Mouse (Mus musculus): ENCODE results near the gene Slc22a12.

Slc22a12 gene

GRCm38 (mm10) chr19:6495714-6496113, 47.1 kb downstream of the Slc22a12 start:
- in situ Hi-C loops (cut with MboI, MseI), result loop anchor here (10.0 kb wide), 1 partner anchor 169 kb away; no protein-coding TSS in a partner anchor

GRCm38 (mm10) chr19:6494504-6495170, 48.2 kb downstream of the Slc22a12 start:
- in situ Hi-C loops (cut with MboI, MseI), result loop anchor here (5.0 to 10.0 kb wide), 3 partner anchors 33 to 170 kb away; no protein-coding TSS in a partner anchor

GRCm38 (mm10) chr19:6494032-6494431, 48.8 kb downstream of the Slc22a12 start:
- in situ Hi-C loops (cut with MboI, MseI), result loop anchor here (5.0 to 10.0 kb wide), 3 partner anchors 33 to 171 kb away; no protein-coding TSS in a partner anchor

GRCm38 (mm10) chr19:6493219-6493618, 49.6 kb downstream of the Slc22a12 start:
- in situ Hi-C loops (cut with MboI, MseI), result loop anchor here (5.0 to 10.0 kb wide), 3 partner anchors 34 to 172 kb away; no protein-coding TSS in a partner anchor

- in situ Hi-C loops (cut with MboI, MseI), result loop anchor here (5.0 to 10.0 kb wide), 3 partner anchors 35 to 173 kb away; no protein-coding TSS in a partner anchor
Measured at GRCm38 (mm10) chr19:6492124-6492523, 50.7 kb downstream of the Slc22a12 start.

GRCm38 (mm10) chr19:6491538-6491937, 51.3 kb downstream of the Slc22a12 start:
- in situ Hi-C loops (cut with MboI, MseI), result loop anchor here (5.0 to 10.0 kb wide), 3 partner anchors 36 to 173 kb away; no protein-coding TSS in a partner anchor

GRCm38 (mm10) chr19:6489030-6489429, 53.8 kb downstream of the Slc22a12 start:
- in situ Hi-C loops (cut with MboI, MseI), result no loop called here
